Mouse (Mus musculus) limb, embryonic 14.5 days (tissue): ENCODE measurements around the gene Dhx57. TPM values are rescaled to one million over a fixed set of nuclear protein-coding genes. Genes with fewer than 3 reads are reported as not detected.

ENCODE experiments used
- ATAC-seq: fragments of 200-750 bp; cut with Nextera tagmentation; 2 replicates; pipeline ENCODE4 v1.8.0; 2017; ENCODE audit warnings: low read depth, moderate number of reproducible peaks, moderate TSS enrichment; ENCODE audit not compliant: low FRiP score
- DNase-seq: peaks from one replicate; pipeline ENCODE4 v3.0.0-alpha.2; 2015; ENCODE audit warnings: low spot score
- H3K27ac ChIP-seq: fragments of 300-500 bp; sonication (generic); replicated peaks from 2 replicates; pipeline ENCODE4 v1.5.1; 2014; ENCODE audit warnings: low read depth, mild to moderate bottlenecking, low read length, moderate library complexity, mixed read lengths
- H3K27me3 ChIP-seq: fragments of 300-500 bp; sonication (generic); 2 replicates; pipeline ENCODE4 v1.6.1; 2014; ENCODE audit warnings: low read length, mixed read lengths; ENCODE audit not compliant: control insufficient read depth, insufficient read depth
- H3K36me3 ChIP-seq: fragments of 300-500 bp; sonication (generic); 2 replicates; pipeline ENCODE4 v1.6.1; 2014; ENCODE audit warnings: mild to moderate bottlenecking, low read length, moderate library complexity, mixed read lengths; ENCODE audit not compliant: control insufficient read depth, insufficient read depth
- H3K4me1 ChIP-seq: fragments of 300-500 bp; sonication (generic); 2 replicates; pipeline ENCODE4 v1.6.1; 2014; ENCODE audit warnings: antibody characterized with exemption, low read length, mixed read lengths; ENCODE audit not compliant: control insufficient read depth, insufficient read depth
- H3K4me2 ChIP-seq: fragments of 300-500 bp; sonication (generic); replicated peaks from 2 replicates; pipeline ENCODE4 v1.6.1; 2014; ENCODE audit warnings: low read depth, mild to moderate bottlenecking, low read length, moderate library complexity; ENCODE audit not compliant: severe bottlenecking
- H3K4me3 ChIP-seq: fragments of 300-500 bp; sonication (generic); replicated peaks from 2 replicates; pipeline ENCODE4 v1.5.1; 2014; ENCODE audit warnings: low read length
- H3K9ac ChIP-seq: fragments of 300-500 bp; sonication (generic); 2 replicates; pipeline ENCODE4 v1.6.1; 2014; ENCODE audit warnings: mild to moderate bottlenecking, low read depth, low read length, moderate library complexity; ENCODE audit not compliant: severe bottlenecking
- H3K9me3 ChIP-seq: fragments of 300-500 bp; sonication (generic); 2 replicates; pipeline ENCODE4 v1.6.1; 2016; ENCODE audit warnings: low read length; ENCODE audit not compliant: control insufficient read depth
- POLR2A ChIP-seq: fragments of 200-500 bp; IDR thresholded peaks from 2 replicates; pipeline ENCODE4 v1.8.0; 2012; ENCODE audit warnings: inconsistent platforms, mild to moderate bottlenecking, moderate library complexity, borderline replicate concordance; ENCODE audit not compliant: insufficient read depth, insufficient read length; ENCODE audit errors: extremely low read depth
- WGBS: fragments of 180-500 bp; shearing (Covaris S2); extraction: QIAGEN DNeasy Blood & Tissue Kit; methylation state at CpG from one replicate; pipeline ENCODE4 v1.1.7; 2014; 5-methylcytosine and 5-hydroxymethylcytosine counted together
- polyA plus RNA-seq, 2 experiments: library from polyadenylated mRNA; depleted of rRNA in 1 of 2; stranded (reverse) in 1 of 2; unstranded in 1 of 2; fragments of >200 nt; fragmentation: Nextera tagmentation in 1 of 2; extraction: Ambion mirVana in 1 of 2; gene quantifications; 2 replicates each; pipeline versions ENCODE4 v1.2.1 to v1.2.3; 2012 to 2014

Gene Dhx57
- polyA plus RNA-seq (2012; rRNA removed) (41.7 and 45.2 TPM in 2 replicates), polyA plus RNA-seq (2014; fragmentation: Nextera tagmentation; extraction: Ambion mirVana) (21.1 and 25.2 TPM in 2 replicates)

GRCm38 (mm10) chr17:80290074-80290657, at the start of gene Dhx57, which contains the start of gene Morn2:
Gene Dhx57 (minus strand): TSS chr17:80290476.
Gene Morn2 (plus strand): TSS chr17:80290203.
- peak within 1 kb of the TSS; percentile 82 for H3K27ac ChIP-seq
- peak within 1 kb of the TSS; percentile 83 for H3K9ac ChIP-seq
- DNase-seq (peak; percentile 94), ATAC-seq (peak; percentile 98)
- TF ChIP-seq POLR2A: no peak
- 1% methylated on average over 34 of the region's 35 CpGs for WGBS
- peaks cover 4% of the 10 kb centered on the region; the same call in 1 of the 2 replicates for H3K4me1 ChIP-seq
- H3K4me3 ChIP-seq: peak within 1 kb of the TSS; percentile 96
- H3K9me3 ChIP-seq: no peaks in the 10 kb centered on the region
- H3K36me3 ChIP-seq: no peaks in the 10 kb centered on the region
- H3K27me3 ChIP-seq: no peaks in the 10 kb centered on the region
- peak within 1 kb of the TSS; percentile 63 for H3K4me2 ChIP-seq

GRCm38 (mm10) chr17:80332386-80332785, 42.1 kb upstream of the Dhx57 start:
- WGBS: 79% methylated on average over 2 of the region's 2 CpGs
- Histone ChIP-seq H3K4me1 (no peaks in the 10 kb centered on the region), H3K9me3 (no peaks in the 10 kb centered on the region), H3K9ac (no peak overlapping the region), H3K27me3 (no peaks in the 10 kb centered on the region), H3K36me3 (no peaks in the 10 kb centered on the region), H3K4me3 (no peak overlapping the region), H3K27ac (no peak overlapping the region), H3K4me2 (no peak overlapping the region)
- DNase-seq (no peak), ATAC-seq (no peak)
- no peak for TF ChIP-seq POLR2A

- Histone ChIP-seq H3K27ac (no peak overlapping the region), H3K9me3 (no peaks in the 10 kb centered on the region), H3K4me1 (no peaks in the 10 kb centered on the region), H3K9ac (no peak overlapping the region), H3K4me2 (no peak overlapping the region), H3K36me3 (no peaks in the 10 kb centered on the region), H3K4me3 (no peak overlapping the region), H3K27me3 (no peaks in the 10 kb centered on the region)
- ATAC-seq (no peak), DNase-seq (no peak)
- 60% methylated on average over 3 of the region's 3 CpGs for WGBS
- TF ChIP-seq POLR2A: no peak
Measured at GRCm38 (mm10) chr17:80326431-80326830, 36.2 kb upstream of the Dhx57 start.

- H3K4me1 ChIP-seq: no peaks in the 10 kb centered on the region
- H3K4me2 ChIP-seq: no peak overlapping the region
- no peaks in the 10 kb centered on the region for H3K36me3 ChIP-seq
- ATAC-seq: no peak
- H3K4me3 ChIP-seq: no peak overlapping the region
- TF ChIP-seq POLR2A: no peak
- H3K27ac ChIP-seq: no peak overlapping the region
- 84% methylated on average over 5 of the region's 5 CpGs for WGBS
- DNase-seq: no peak
- no peaks in the 10 kb centered on the region for H3K27me3 ChIP-seq
- no peak overlapping the region for H3K9ac ChIP-seq
- H3K9me3 ChIP-seq: no peaks in the 10 kb centered on the region
Measured at GRCm38 (mm10) chr17:80325456-80325855, 35.2 kb upstream of the Dhx57 start.

- Histone ChIP-seq H3K4me1 (no peaks in the 10 kb centered on the region), H3K4me3 (no peak overlapping the region), H3K9me3 (no peaks in the 10 kb centered on the region), H3K27me3 (no peaks in the 10 kb centered on the region), H3K4me2 (no peak overlapping the region), H3K36me3 (no peaks in the 10 kb centered on the region), H3K9ac (no peak overlapping the region), H3K27ac (no peak overlapping the region)
- TF ChIP-seq POLR2A: no peak
- WGBS: 77% methylated on average over 7 of the region's 7 CpGs
- ATAC-seq: no peak
- DNase-seq: no peak
Measured at GRCm38 (mm10) chr17:80324521-80324920, 34.2 kb upstream of the Dhx57 start.
